ENCODE assay signal across 21 mouse cellular contexts in genomic region chr17:50100070-50100469, GRCm38 (mm10).
A peak's percentile ranks its signal among the peaks of the same experiment; 100 is the strongest.
DNase-seq lines count a peak whose midpoint lies in the region; ATAC-seq lines count a peak whose summit lies in the region.
"Had no signal": no experiment of that assay in that cellular context is flagged by ENCODE, and none has a peak within 500 bp of the region (broad histone marks: within the 10 kb centered on the region; RNA-seq: fewer than 3 reads in every experiment).

No protein-coding gene starts in this region.

- no peak overlapping the region for H3K4me3 ChIP-seq in forebrain, embryonic 15.5 days
- no peak overlapping the region for H3K4me3 ChIP-seq in forebrain, embryonic 13.5 days
- H3K4me3 ChIP-seq in hindbrain, embryonic 13.5 days, result no peak overlapping the region
- no peak overlapping the region for H3K4me3 ChIP-seq in hindbrain, embryonic 11.5 days (ENCODE audit: low read depth, low read length)
- no peak overlapping the region for H3K4me3 ChIP-seq in neural tube, embryonic 13.5 days
- H3K4me3 ChIP-seq: embryonic facial prominence, embryonic 10.5 days; left cerebral cortex, adult 2 months; liver, embryonic 13.5 days; stomach, embryonic 15.5 days had no signal

- no peak for ATAC-seq in forebrain, embryonic 15.5 days (replicated peaks)
- no peak for ATAC-seq in forebrain, embryonic 13.5 days
- ATAC-seq in hindbrain, embryonic 13.5 days (ENCODE audit: low FRiP score), result no peak
- ATAC-seq in hindbrain, embryonic 11.5 days (ENCODE audit: low FRiP score), result no peak
- ATAC-seq in neural tube, embryonic 13.5 days (ENCODE audit: low read depth), result no peak

- no peak overlapping the region for H3K4me2 ChIP-seq in forebrain, embryonic 15.5 days (replicated peaks)
- H3K4me2 ChIP-seq in forebrain, embryonic 13.5 days, result no peak overlapping the region
- no peak overlapping the region for H3K4me2 ChIP-seq in hindbrain, embryonic 13.5 days
- H3K4me2 ChIP-seq in hindbrain, embryonic 11.5 days (replicated peaks; ENCODE audit: low read depth, low read length), result no peak overlapping the region
- H3K4me2 ChIP-seq in neural tube, embryonic 13.5 days, result 0 out of 2 replicates have a peak overlapping the region, but pooled peaks have one; percentile 7
- H3K4me2 ChIP-seq: liver, embryonic 13.5 days; stomach, embryonic 15.5 days had no signal

- no peak overlapping the region for H3K9ac ChIP-seq in forebrain, embryonic 15.5 days (replicated peaks)
- no peak overlapping the region for H3K9ac ChIP-seq in forebrain, embryonic 13.5 days
- H3K9ac ChIP-seq in hindbrain, embryonic 13.5 days, result no peak overlapping the region; the same call in 1 of the 2 replicates
- no peak overlapping the region for H3K9ac ChIP-seq in hindbrain, embryonic 11.5 days (ENCODE audit: low read depth, low read length)
- no peak overlapping the region for H3K9ac ChIP-seq in neural tube, embryonic 13.5 days
- H3K9ac ChIP-seq: liver, embryonic 13.5 days; stomach, embryonic 15.5 days had no signal

- no peak for DNase-seq in hindbrain, embryonic 11.5 days (ENCODE audit: low spot score)
- peak; percentile 5 for DNase-seq in right cerebral cortex, postnatal 4 days
- no peak for DNase-seq in right cerebral cortex, postnatal 25 days
- DNase-seq in kidney, adult 18-20 months, result no peak
- DNase-seq: adrenal gland, postnatal 36 days; cerebellum, adult 11 months; cerebellum, postnatal 10 days; heart, postnatal 10 days; kidney, adult 8-10 months; kidney, postnatal 10 days; liver, embryonic 13.5 days; lung, adult 2 months; lung, postnatal 14 days; thymus, postnatal 4 days had no signal

- H3K27ac ChIP-seq in forebrain, embryonic 15.5 days (replicated peaks), result 0 out of 2 replicates have a peak overlapping the region, but pooled peaks have one; percentile 31
- no peak overlapping the region for H3K27ac ChIP-seq in forebrain, embryonic 13.5 days
- H3K27ac ChIP-seq in hindbrain, embryonic 13.5 days, result peak overlapping the region; percentile 58; the same call in 1 of the 2 replicates
- no peak overlapping the region for H3K27ac ChIP-seq in hindbrain, embryonic 11.5 days (ENCODE audit: low read depth, low read length)
- H3K27ac ChIP-seq in neural tube, embryonic 13.5 days (replicated peaks), result peak overlapping the region; percentile 39; the same call in 1 of the 2 replicates
- H3K27ac ChIP-seq: embryonic facial prominence, embryonic 10.5 days; left cerebral cortex, adult 2 months; liver, embryonic 13.5 days; stomach, embryonic 15.5 days had no signal

- H3K4me1 ChIP-seq in forebrain, embryonic 15.5 days, result peaks cover 9% of the 10 kb centered on the region
- peaks cover 10% of the 10 kb centered on the region for H3K4me1 ChIP-seq in forebrain, embryonic 13.5 days
- H3K4me1 ChIP-seq in hindbrain, embryonic 13.5 days (replicated peaks), result peaks cover 12% of the 10 kb centered on the region
- no peaks in the 10 kb centered on the region for H3K4me1 ChIP-seq in hindbrain, embryonic 11.5 days (replicated peaks; ENCODE audit: control insufficient read depth, insufficient read depth, low read length)
- peaks cover 13% of the 10 kb centered on the region for H3K4me1 ChIP-seq in neural tube, embryonic 13.5 days (replicated peaks)
- H3K4me1 ChIP-seq: stomach, embryonic 15.5 days had no signal

- no peaks in the 10 kb centered on the region for H3K27me3 ChIP-seq in forebrain, embryonic 15.5 days
- H3K27me3 ChIP-seq in forebrain, embryonic 13.5 days, result no peaks in the 10 kb centered on the region
- no peaks in the 10 kb centered on the region for H3K27me3 ChIP-seq in hindbrain, embryonic 13.5 days
- no peaks in the 10 kb centered on the region for H3K27me3 ChIP-seq in hindbrain, embryonic 11.5 days (ENCODE audit: control insufficient read depth, insufficient read depth, low read length)
- H3K27me3 ChIP-seq in neural tube, embryonic 13.5 days, result no peaks in the 10 kb centered on the region
- H3K27me3 ChIP-seq: liver, embryonic 13.5 days; stomach, embryonic 15.5 days had no signal

- no peaks in the 10 kb centered on the region for H3K36me3 ChIP-seq in forebrain, embryonic 15.5 days
- H3K36me3 ChIP-seq in forebrain, embryonic 13.5 days (ENCODE audit: poor library complexity, severe bottlenecking), result peaks cover 1% of the 10 kb centered on the region; the same call in 1 of the 2 replicates
- H3K36me3 ChIP-seq in hindbrain, embryonic 13.5 days, result 0 out of 2 replicates have a peak, but pooled peaks cover 2% of the 10 kb centered on the region
- H3K36me3 ChIP-seq in hindbrain, embryonic 11.5 days (ENCODE audit: control insufficient read depth, insufficient read depth, low read length), result no peaks in the 10 kb centered on the region
- 0 out of 2 replicates have a peak, but pooled peaks cover 2% of the 10 kb centered on the region for H3K36me3 ChIP-seq in neural tube, embryonic 13.5 days
- H3K36me3 ChIP-seq: embryonic facial prominence, embryonic 10.5 days; liver, embryonic 13.5 days; stomach, embryonic 15.5 days had no signal

- 59% methylated on average over 12 of the region's 12 CpGs for WGBS in forebrain, embryonic 15.5 days
- 60% methylated on average over 12 of the region's 12 CpGs for WGBS in forebrain, embryonic 13.5 days
- WGBS in hindbrain, embryonic 13.5 days, result 68% methylated on average over 12 of the region's 12 CpGs
- 76% methylated on average over 12 of the region's 12 CpGs for WGBS in hindbrain, embryonic 11.5 days
- WGBS in neural tube, embryonic 13.5 days, result 75% methylated on average over 12 of the region's 12 CpGs

- H3K9me3 ChIP-seq in forebrain, embryonic 15.5 days, result peaks cover 2% of the 10 kb centered on the region; the same call in 1 of the 2 replicates
- peaks cover 2% of the 10 kb centered on the region; the same call in 1 of the 2 replicates for H3K9me3 ChIP-seq in forebrain, embryonic 13.5 days (replicated peaks)
- H3K9me3 ChIP-seq in hindbrain, embryonic 13.5 days, result peaks cover 3% of the 10 kb centered on the region; the same call in 1 of the 2 replicates
- no peaks in the 10 kb centered on the region for H3K9me3 ChIP-seq in hindbrain, embryonic 11.5 days (ENCODE audit: control insufficient read depth, low read length)
- peaks cover 3% of the 10 kb centered on the region; the same call in 1 of the 2 replicates for H3K9me3 ChIP-seq in neural tube, embryonic 13.5 days
- H3K9me3 ChIP-seq: embryonic facial prominence, embryonic 10.5 days; liver, embryonic 13.5 days; stomach, embryonic 15.5 days had no signal

Comparison
In these comparisons a context has a peak if more than half of its experiments do, and no peak if none do; other contexts are left out.
1. H3K27ac ChIP-seq: peak in forebrain, embryonic 15.5 days (single experiment), hindbrain, embryonic 13.5 days (single experiment) and neural tube, embryonic 13.5 days (single experiment); none in forebrain, embryonic 13.5 days (single experiment) and hindbrain, embryonic 11.5 days (single experiment).